In the genomic region with DNA sequence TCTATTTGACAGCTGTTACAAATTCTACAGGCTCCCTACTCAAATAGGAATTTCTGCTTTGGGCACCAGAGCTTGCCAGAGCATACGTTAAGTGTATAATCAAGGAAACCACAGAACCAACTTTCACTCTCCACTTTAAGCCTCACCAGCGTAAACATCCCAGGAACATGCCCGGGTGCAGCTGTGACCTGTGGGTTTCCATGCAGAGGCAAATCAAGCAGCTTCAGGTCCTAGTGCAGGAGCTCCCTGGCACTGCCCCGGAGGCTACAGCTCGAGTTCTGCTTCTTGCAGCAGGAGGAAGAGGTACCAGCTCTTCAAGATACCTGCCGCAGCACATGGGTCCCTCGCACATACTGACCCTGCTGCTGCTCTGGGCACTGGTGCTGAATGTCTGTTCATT, we compare ENCODE assay signal across 15 mouse cellular contexts.
"Had no signal": no experiment of that assay in that cellular context is flagged by ENCODE, and none has a peak within 500 bp of the region (broad histone marks: within the 10 kb centered on the region; RNA-seq: fewer than 3 reads in every experiment).

No protein-coding gene starts in this region.

- H3K36me3 ChIP-seq: limb, embryonic 12.5 days; liver, embryonic 13.5 days; midbrain, embryonic 12.5 days; neural tube, embryonic 13.5 days; stomach, embryonic 15.5 days had no signal

- H3K27ac ChIP-seq: kidney, postnatal 0 days; limb, embryonic 12.5 days; liver, embryonic 13.5 days; midbrain, embryonic 12.5 days; neural tube, embryonic 13.5 days; stomach, embryonic 15.5 days had no signal

- DNase-seq: kidney, adult 11 months; kidney, adult 9 months; kidney, postnatal 36 days; layer of hippocampus, adult 9-11 months; liver; liver, embryonic 13.5 days; liver, postnatal 0 days; right cerebral cortex, postnatal 14 days; thymus, postnatal 36 days had no signal

- ATAC-seq: liver, postnatal 0 days; midbrain, embryonic 16.5 days had no signal

- H3K4me3 ChIP-seq: limb, embryonic 12.5 days; liver, embryonic 13.5 days; midbrain, embryonic 12.5 days; neural tube, embryonic 13.5 days; stomach, embryonic 15.5 days had no signal

- H3K27me3 ChIP-seq: limb, embryonic 12.5 days; liver, embryonic 13.5 days; midbrain, embryonic 12.5 days; neural tube, embryonic 13.5 days; stomach, embryonic 15.5 days had no signal

- H3K9me3 ChIP-seq: limb, embryonic 12.5 days; liver, embryonic 13.5 days; midbrain, embryonic 12.5 days; neural tube, embryonic 13.5 days; stomach, embryonic 15.5 days had no signal

- H3K4me2 ChIP-seq: limb, embryonic 12.5 days; liver, embryonic 13.5 days; midbrain, embryonic 12.5 days; neural tube, embryonic 13.5 days; stomach, embryonic 15.5 days had no signal

- H3K9ac ChIP-seq: limb, embryonic 12.5 days; liver, embryonic 13.5 days; liver, postnatal 0 days; midbrain, embryonic 12.5 days; neural tube, embryonic 13.5 days; stomach, embryonic 15.5 days had no signal
